ENCODE assay signal across 12 mouse cellular contexts in the genomic region with DNA sequence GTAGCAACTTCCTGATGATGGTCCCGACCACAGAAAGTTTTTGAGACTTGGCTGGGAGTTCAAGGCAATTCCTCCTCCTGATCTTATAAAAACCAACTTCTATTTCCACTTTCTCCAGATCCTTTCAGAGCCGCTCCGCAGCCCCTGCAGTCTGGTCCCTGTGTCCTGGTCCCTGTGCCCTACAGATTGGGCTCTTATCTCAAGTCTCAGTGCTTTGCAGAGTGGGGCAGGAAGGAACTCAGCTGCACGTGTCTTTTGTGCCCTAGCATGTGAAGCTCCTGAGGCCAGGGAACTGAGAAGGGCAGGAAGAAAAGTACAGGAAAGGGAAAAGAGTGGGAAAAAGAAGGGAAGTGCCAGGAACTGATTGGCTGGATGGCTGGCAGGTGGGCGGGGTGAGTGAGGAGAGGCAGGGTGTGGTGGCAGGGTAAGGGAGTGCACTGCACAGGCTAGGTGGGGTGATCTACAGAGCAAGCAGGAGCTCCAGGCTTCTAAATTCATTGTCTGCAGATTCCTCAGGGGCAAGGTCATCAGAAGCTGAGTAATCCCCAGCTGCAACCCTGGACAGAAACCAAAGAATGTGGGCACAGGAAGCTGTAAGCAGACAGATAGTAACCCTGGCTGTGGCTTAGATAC. TPM values are rescaled to one million over a fixed set of nuclear protein-coding genes. Genes with fewer than 3 reads are reported as not detected.
DNase-seq lines count a peak whose midpoint lies in the region; ATAC-seq and TF ChIP-seq lines count a peak whose summit lies in the region.
"Had no signal": no experiment of that assay in that cellular context is flagged by ENCODE, and none has a peak within 500 bp of the region (broad histone marks: within the 10 kb centered on the region; RNA-seq: fewer than 3 reads in every experiment).

No protein-coding gene starts in this region.

- no peaks in the 10 kb centered on the region for H3K36me3 ChIP-seq in heart, embryonic 14.5 days (ENCODE audit: control insufficient read depth, insufficient read depth, low read length)
- no peaks in the 10 kb centered on the region for H3K36me3 ChIP-seq in kidney, adult 2 months (ENCODE audit: control insufficient read depth, insufficient read depth, low read length)
- H3K36me3 ChIP-seq in midbrain, embryonic 13.5 days, result no peaks in the 10 kb centered on the region
- H3K36me3 ChIP-seq: G1E; kidney, embryonic 15.5 days; midbrain, embryonic 10.5 days had no signal

- H3K27ac ChIP-seq in heart, embryonic 14.5 days (replicated peaks in 1 of 2; ENCODE audit: control insufficient read depth in 1 of 2, insufficient read depth in 1 of 2, low read depth in 2 of 2, low read length in 2 of 2), result no peak overlapping the region
- no peak overlapping the region for H3K27ac ChIP-seq in kidney, adult 2 months (ENCODE audit: insufficient read depth, low read depth, low read length)
- H3K27ac ChIP-seq in midbrain, embryonic 13.5 days, result no peak overlapping the region
- H3K27ac ChIP-seq: kidney, embryonic 15.5 days; midbrain, embryonic 10.5 days had no signal

- no peaks in the 10 kb centered on the region for H3K27me3 ChIP-seq in Patski
- H3K27me3 ChIP-seq in heart, embryonic 14.5 days (ENCODE audit: control insufficient read depth, insufficient read depth, low read length), result no peaks in the 10 kb centered on the region
- H3K27me3 ChIP-seq in kidney, adult 2 months (replicated peaks; ENCODE audit: control insufficient read depth, insufficient read depth, low read length), result no peaks in the 10 kb centered on the region
- H3K27me3 ChIP-seq in midbrain, embryonic 13.5 days, result no peaks in the 10 kb centered on the region
- H3K27me3 ChIP-seq: kidney, embryonic 15.5 days had no signal

- H3K4me3 ChIP-seq in lung, adult 2 months (replicated peaks; ENCODE audit: extremely low read depth, low read depth, low read length), result no peak overlapping the region
- no peak overlapping the region for H3K4me3 ChIP-seq in heart, embryonic 14.5 days (ENCODE audit: control insufficient read depth in 1 of 2, insufficient read depth in 1 of 2, low read depth in 1 of 2, low read length in 2 of 2)
- no peak overlapping the region for H3K4me3 ChIP-seq in kidney, adult 2 months (ENCODE audit: insufficient read depth, low read depth, low read length)
- no peak overlapping the region for H3K4me3 ChIP-seq in midbrain, embryonic 13.5 days (replicated peaks)
- H3K4me3 ChIP-seq: kidney, embryonic 15.5 days; midbrain, embryonic 10.5 days had no signal

- no peaks in the 10 kb centered on the region for H3K4me1 ChIP-seq in lung, adult 2 months (ENCODE audit: control insufficient read depth, insufficient read depth, low read length)
- H3K4me1 ChIP-seq in heart, embryonic 14.5 days (ENCODE audit: control insufficient read depth in 2 of 2, insufficient read depth in 2 of 2, low read length in 2 of 2), result peaks cover 2 to 4% of the 10 kb centered on the region in 2 experiments; a peak in 1 of 4 replicates
- no peaks in the 10 kb centered on the region for H3K4me1 ChIP-seq in kidney, adult 2 months (ENCODE audit: control insufficient read depth, insufficient read depth, low read length)
- H3K4me1 ChIP-seq in midbrain, embryonic 13.5 days (replicated peaks), result no peaks in the 10 kb centered on the region
- H3K4me1 ChIP-seq: kidney, embryonic 15.5 days; midbrain, embryonic 10.5 days had no signal

- POLR2A ChIA-PET in Patski (lab: Charles Lee), result no interaction called here

- CTCF ChIA-PET in Patski (lab: Charles Lee), result no interaction called here

- no peaks in the 10 kb centered on the region for H3K9me3 ChIP-seq in heart, embryonic 14.5 days (ENCODE audit: control insufficient read depth, low read length)
- H3K9me3 ChIP-seq in midbrain, embryonic 13.5 days, result 0 out of 2 replicates have a peak, but pooled peaks cover 6% of the 10 kb centered on the region
- H3K9me3 ChIP-seq: G1E; kidney, embryonic 15.5 days had no signal

- no peak for TF ChIP-seq CTCF in lung, adult 2 months (IDR thresholded peaks at IDR 0.05; ENCODE audit: insufficient read depth, low read length)
- TF ChIP-seq CTCF in Patski (IDR thresholded peaks at IDR 0.05), result no peak
- TF ChIP-seq CTCF in kidney, adult 2 months (conservative IDR thresholded peaks at IDR 0.05; ENCODE audit: insufficient read depth, insufficient read length, low read depth, low read length), result no peak

- in situ Hi-C loops in Patski (cut with MboI; ENCODE audit: low pct_unique_long_range_greater_than_20kb), result loop anchor here (10.0 kb wide), 1 partner anchor 88 kb away; no protein-coding TSS in a partner anchor

- peak; percentile 100 for ATAC-seq in Patski
- ATAC-seq in heart, embryonic 14.5 days (ENCODE audit: insufficient number of reproducible peaks, insufficient read depth, low FRiP score, low read depth), result peak; percentile 54; the same call in 1 of the 2 replicates
- no peak for ATAC-seq in midbrain, embryonic 13.5 days

- no peak overlapping the region for H3K9ac ChIP-seq in heart, embryonic 14.5 days (ENCODE audit: low read length)
- no peak overlapping the region for H3K9ac ChIP-seq in midbrain, embryonic 13.5 days (replicated peaks)
- H3K9ac ChIP-seq: kidney, embryonic 15.5 days had no signal

- no peak for TF ChIP-seq POLR2A in lung, adult 2 months (IDR thresholded peaks at IDR 0.05; ENCODE audit: borderline replicate concordance, extremely low read depth, low read depth, low read length)
- TF ChIP-seq POLR2A in kidney, adult 2 months (IDR thresholded peaks at IDR 0.05; ENCODE audit: low read depth, low read length), result no peak

- 57% methylated on average over 5 of the region's 5 CpGs for WGBS in lung, adult 2 months
- WGBS in heart, embryonic 14.5 days, result 50% methylated on average over 5 of the region's 5 CpGs
- 59% methylated on average over 5 of the region's 5 CpGs for WGBS in kidney, adult 2 months
- WGBS in midbrain, embryonic 13.5 days, result 66% methylated on average over 5 of the region's 5 CpGs

- H3K4me2 ChIP-seq in heart, embryonic 14.5 days (ENCODE audit: low read length), result no peak overlapping the region
- no peak overlapping the region for H3K4me2 ChIP-seq in midbrain, embryonic 13.5 days (replicated peaks)
- H3K4me2 ChIP-seq: kidney, embryonic 15.5 days had no signal

- DNase-seq in lung, adult 18-20 months, result peak; percentile 16 to 18
- DNase-seq in lung, adult 2 months, result no peak
- DNase-seq in Patski (ENCODE audit: low read depth, low spot score), result no peak
- peak; percentile 7 for DNase-seq in lung, postnatal 25 days (ENCODE audit: low spot score)
- DNase-seq in kidney, adult 2 months, result no peak
- DNase-seq in cerebellum, adult 11 months, result no peak
- DNase-seq: gastrocnemius, postnatal 10 days had no signal

RNA-seq across cellular contexts. Expression of a gene that starts 30.8 kb away (rescaled TPM):
- polyA plus RNA-seq in lung, adult 2 months (2012; rRNA removed), result 0.32 and 1.6 TPM in 2 replicates
- polyA plus RNA-seq in Patski (2021), result 0.19 TPM
- polyA plus RNA-seq in heart, embryonic 14.5 days (2014; fragmentation: Nextera tagmentation; extraction: Ambion mirVana), result not detected in 2 replicates
- polyA plus RNA-seq in kidney, adult 2 months (2012; rRNA removed), result not detected in 2 replicates
- not detected in 2 replicates for polyA plus RNA-seq in midbrain, embryonic 13.5 days (2015; fragmentation: Nextera tagmentation; extraction: Ambion mirVana)
- polyA plus RNA-seq: G1E; kidney, embryonic 15.5 days; midbrain, embryonic 10.5 days had no signal

Comparison
In these comparisons a context has a peak if more than half of its experiments do, and no peak if none do; other contexts are left out.
1. DNase-seq: peak in lung, adult 18-20 months (2 of 2) and lung, postnatal 25 days (single experiment); none in lung, adult 2 months (single experiment), Patski (single experiment), kidney, adult 2 months (single experiment) and cerebellum, adult 11 months (single experiment).